Mouse (Mus musculus) kidney, embryonic 15.5 days (tissue): ENCODE results near the gene Ffar2. TPM values are rescaled to one million over a fixed set of nuclear protein-coding genes. Genes with fewer than 3 reads are reported as not detected.
"Not testable (repeated sequence)": the region's sequence is repeated elsewhere in the genome, so short reads cannot be mapped to it uniquely, and the experiment has no call there.

Experiments used
- ATAC-seq: fragments of 200-750 bp; cut with Nextera tagmentation; replicated peaks from 2 replicates; pipeline ENCODE4 v1.8.0; 2017; ENCODE audit warnings: moderate TSS enrichment; ENCODE audit not compliant: low FRiP score
- H3K27ac ChIP-seq: fragments of 300-500 bp; sonication (generic); 2 replicates; pipeline ENCODE4 v1.5.1; 2015; ENCODE audit warnings: mild to moderate bottlenecking, inconsistent platforms
- H3K27me3 ChIP-seq: fragments of 300-500 bp; sonication (generic); 2 replicates; pipeline ENCODE4 v1.6.1; 2015; ENCODE audit warnings: inconsistent platforms
- H3K36me3 ChIP-seq: fragments of 300-500 bp; sonication (generic); 2 replicates; pipeline ENCODE4 v1.6.1; 2015; ENCODE audit warnings: inconsistent platforms
- H3K4me1 ChIP-seq: fragments of 300-500 bp; sonication (generic); 2 replicates; pipeline ENCODE4 v1.6.1; 2015; ENCODE audit warnings: inconsistent platforms
- H3K4me2 ChIP-seq: fragments of 300-500 bp; sonication (generic); 2 replicates; pipeline ENCODE4 v1.6.1; 2015; ENCODE audit warnings: moderate library complexity, mild to moderate bottlenecking, inconsistent platforms
- H3K4me3 ChIP-seq: fragments of 300-500 bp; sonication (generic); replicated peaks from 2 replicates; pipeline ENCODE4 v1.5.1; 2015; ENCODE audit warnings: mild to moderate bottlenecking, inconsistent platforms
- H3K9ac ChIP-seq: fragments of 300-500 bp; sonication (generic); 2 replicates; pipeline ENCODE4 v1.6.1; 2015; ENCODE audit warnings: mild to moderate bottlenecking, inconsistent platforms
- H3K9me3 ChIP-seq: fragments of 300-500 bp; sonication (generic); replicated peaks from 2 replicates; pipeline ENCODE4 v1.6.1; 2016; ENCODE audit warnings: inconsistent platforms
- WGBS: fragments of 180-500 bp; shearing (Covaris S2); methylation state at CpG from one replicate; pipeline ENCODE4 v1.1.7; 2015; ENCODE audit warnings: mixed read lengths; 5-methylcytosine and 5-hydroxymethylcytosine counted together
- polyA plus RNA-seq: library from polyadenylated mRNA; unstranded; fragments of >200 nt; fragmentation: Nextera tagmentation; extraction: Ambion mirVana; gene quantifications from 2 replicates; pipeline ENCODE4 v1.2.1, GENCODE M21; 2015

Ffar2 gene
- polyA plus RNA-seq, 1 experiment from 2014 or later = 0.19 TPM

DNA sequence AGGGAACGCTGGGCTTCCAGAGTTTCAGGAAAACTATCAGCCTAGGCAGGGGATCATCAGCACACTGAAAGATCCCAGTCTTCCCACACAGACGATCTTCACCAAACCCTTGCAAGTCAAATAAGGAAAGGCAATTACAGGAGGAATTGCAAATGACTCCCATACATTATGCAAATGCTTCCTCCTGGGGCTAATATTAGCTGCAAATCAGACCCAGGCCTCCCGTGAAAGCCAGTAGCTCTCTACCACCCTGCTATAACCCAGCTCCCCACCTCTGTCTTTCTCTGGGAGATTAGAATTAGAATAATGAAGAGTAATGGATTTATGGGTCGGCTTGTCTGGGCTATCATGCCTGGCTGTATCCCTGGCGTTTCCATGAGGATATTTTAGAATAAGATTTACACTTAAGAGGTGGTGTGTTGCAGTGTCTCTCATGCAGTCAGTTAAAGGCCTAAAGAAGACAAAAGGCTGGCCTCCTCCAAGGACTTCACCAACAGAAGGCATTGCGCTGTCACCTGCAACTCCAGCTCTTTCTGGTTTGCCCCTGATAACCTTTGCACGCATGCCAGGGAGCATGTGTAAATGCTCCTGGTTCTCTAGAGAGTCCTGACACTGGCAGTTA, 21.2 kb upstream of the Ffar2 start:
- Histone ChIP-seq H3K4me2 (no peak overlapping the region), H3K9ac (no peak overlapping the region), H3K4me1 (0 out of 2 replicates have a peak, but pooled peaks cover 2% of the 10 kb centered on the region), H3K4me3 (no peak overlapping the region), H3K27me3 (no peaks in the 10 kb centered on the region), H3K36me3 (no peaks in the 10 kb centered on the region), H3K9me3 (no peaks in the 10 kb centered on the region), H3K27ac (no peak overlapping the region)
- no peak for ATAC-seq
- 31% methylated on average over 7 of the region's 7 CpGs for WGBS

DNA sequence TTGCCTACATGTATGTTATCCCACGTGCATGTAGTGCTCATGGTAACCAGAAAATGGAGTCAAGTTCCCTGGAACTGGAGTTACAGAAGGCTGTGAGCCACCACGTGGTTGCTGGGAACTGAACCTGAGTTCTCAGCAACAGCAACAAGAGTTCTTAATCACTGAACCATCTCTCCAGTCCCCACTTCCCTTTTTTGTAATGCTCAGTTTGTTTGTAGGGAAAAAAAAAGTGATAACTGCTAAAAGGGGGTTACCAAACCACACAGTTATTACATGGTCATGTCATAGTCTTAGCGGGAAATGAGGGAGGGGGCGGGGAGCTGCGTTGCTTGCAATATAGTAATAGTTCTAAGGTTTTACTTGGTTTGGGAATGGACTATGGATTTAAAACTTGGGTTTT, 18.5 kb upstream of the Ffar2 start:
- Histone ChIP-seq H3K27ac (no peak overlapping the region), H3K4me1 (0 out of 2 replicates have a peak, but pooled peaks cover 2% of the 10 kb centered on the region), H3K9ac (no peak overlapping the region), H3K9me3 (no peaks in the 10 kb centered on the region), H3K4me2 (no peak overlapping the region), H3K27me3 (no peaks in the 10 kb centered on the region), H3K36me3 (no peaks in the 10 kb centered on the region), H3K4me3 (no peak overlapping the region)
- WGBS = 81% methylated on average over 5 of the region's 5 CpGs
- no peak for ATAC-seq

DNA sequence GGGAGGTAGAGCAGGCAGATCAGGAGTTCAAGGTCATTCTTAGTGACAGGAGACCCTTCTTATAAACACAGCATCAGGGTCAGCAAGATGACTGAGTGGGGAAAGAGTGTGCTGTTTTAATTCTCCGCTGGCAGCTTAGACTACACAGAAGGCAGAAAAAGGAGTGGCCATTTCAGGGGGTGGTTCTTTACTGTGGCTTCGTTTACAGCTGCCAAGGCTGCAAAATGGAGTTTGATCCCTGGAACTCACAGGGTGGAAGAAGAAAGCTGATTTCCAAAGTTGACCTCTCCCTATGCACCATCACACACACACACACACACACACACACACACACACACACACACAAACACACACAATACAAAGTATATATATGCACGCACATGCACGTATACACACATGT, 17.8 kb upstream of the Ffar2 start:
- ATAC-seq = no peak
- 0 out of 2 replicates have a peak, but pooled peaks cover 2% of the 10 kb centered on the region for H3K4me1 ChIP-seq
- 74% methylated on average over 4 of the region's 4 CpGs for whole genome bisulfite sequencing
- no peak overlapping the region for H3K27ac ChIP-seq
- no peaks in the 10 kb centered on the region for H3K36me3 ChIP-seq
- no peak overlapping the region for H3K4me2 ChIP-seq
- H3K9me3 ChIP-seq = no peaks in the 10 kb centered on the region
- no peak overlapping the region for H3K9ac ChIP-seq
- H3K27me3 ChIP-seq = no peaks in the 10 kb centered on the region
- no peak overlapping the region for H3K4me3 ChIP-seq

DNA sequence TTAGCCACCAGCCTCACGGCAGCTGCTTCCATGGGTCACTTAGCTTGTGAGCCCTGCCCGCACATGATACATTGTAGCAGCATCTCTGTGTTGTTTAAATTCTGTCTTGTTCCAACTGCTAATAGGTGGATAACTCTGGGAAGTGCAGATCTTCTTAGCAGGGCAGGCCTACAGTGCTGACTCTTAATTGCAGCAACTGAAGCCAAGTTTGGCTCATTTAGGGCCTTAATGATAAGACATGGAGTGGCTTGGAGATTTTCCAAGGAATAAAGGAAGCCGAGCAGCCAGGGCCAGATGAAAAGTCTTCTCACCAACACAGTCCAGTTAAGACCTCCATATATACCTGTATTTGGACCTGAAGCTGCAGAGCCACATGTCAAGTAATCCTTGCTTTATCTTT, 16.7 kb upstream of the Ffar2 start:
- Histone ChIP-seq H3K9ac (no peak overlapping the region), H3K9me3 (no peaks in the 10 kb centered on the region), H3K4me2 (no peak overlapping the region), H3K27me3 (no peaks in the 10 kb centered on the region), H3K36me3 (no peaks in the 10 kb centered on the region), H3K27ac (no peak overlapping the region), H3K4me3 (no peak overlapping the region), H3K4me1 (0 out of 2 replicates have a peak, but pooled peaks cover 2% of the 10 kb centered on the region)
- WGBS = 60% methylated on average over 3 of the region's 3 CpGs
- no peak for ATAC-seq

- H3K4me2 ChIP-seq = no peak overlapping the region
- H3K27ac ChIP-seq = no peak overlapping the region
- H3K36me3 ChIP-seq = no peaks in the 10 kb centered on the region
- no peaks in the 10 kb centered on the region for H3K9me3 ChIP-seq
- no peaks in the 10 kb centered on the region for H3K27me3 ChIP-seq
- ATAC-seq = no peak
- H3K4me3 ChIP-seq = no peak overlapping the region
- 0 out of 2 replicates have a peak, but pooled peaks cover 2% of the 10 kb centered on the region for H3K4me1 ChIP-seq
- no peak overlapping the region for H3K9ac ChIP-seq
Observed at GRCm38 (mm10) chr7:30837277-30837676, 13.7 kb upstream of the Ffar2 start.

- 53% methylated on average over 8 of the region's 11 CpGs for WGBS
- ATAC-seq = not testable (repeated sequence)
Observed at GRCm38 (mm10) chr7:30832684-30833083, 9.1 kb upstream of the Ffar2 start.

GRCm38 (mm10) chr7:30832261-30832660, 8.7 kb upstream of the Ffar2 start:
- no peak overlapping the region for H3K4me2 ChIP-seq
- no peak overlapping the region for H3K27ac ChIP-seq
- H3K9ac ChIP-seq = no peak overlapping the region
- H3K4me1 ChIP-seq = no peaks in the 10 kb centered on the region
- H3K9me3 ChIP-seq = no peaks in the 10 kb centered on the region
- H3K4me3 ChIP-seq = no peak overlapping the region
- ATAC-seq = no peak
- H3K36me3 ChIP-seq = no peaks in the 10 kb centered on the region
- WGBS = 81% methylated on average over 17 of the region's 17 CpGs
- H3K27me3 ChIP-seq = no peaks in the 10 kb centered on the region

More at GRCm38 (mm10) chr7:30832684-30833083, 9.1 kb upstream of the Ffar2 start:
- not testable (repeated sequence) for H3K36me3 ChIP-seq, H3K4me3 ChIP-seq, H3K4me1 ChIP-seq, H3K4me2 ChIP-seq, H3K9me3 ChIP-seq, H3K27ac ChIP-seq, H3K27me3 ChIP-seq, H3K9ac ChIP-seq

- Histone ChIP-seq H3K9me3 (no peaks in the 10 kb centered on the region), H3K27ac (no peak overlapping the region), H3K36me3 (no peaks in the 10 kb centered on the region), H3K9ac (no peak overlapping the region), H3K4me1 (no peaks in the 10 kb centered on the region), H3K4me2 (no peak overlapping the region), H3K27me3 (no peaks in the 10 kb centered on the region), H3K4me3 (no peak overlapping the region)
- no peak for ATAC-seq
- 72% methylated on average over 3 of the region's 3 CpGs for WGBS
Observed at GRCm38 (mm10) chr7:30829428-30829827, 5.9 kb upstream of the Ffar2 start.

- not testable (repeated sequence) for ATAC-seq, H3K36me3 ChIP-seq, H3K27me3 ChIP-seq, H3K4me2 ChIP-seq, H3K27ac ChIP-seq, H3K9me3 ChIP-seq, H3K4me3 ChIP-seq, H3K9ac ChIP-seq, H3K4me1 ChIP-seq
Observed at GRCm38 (mm10) chr7:30828871-30829270, 5.3 kb upstream of the Ffar2 start.

DNA sequence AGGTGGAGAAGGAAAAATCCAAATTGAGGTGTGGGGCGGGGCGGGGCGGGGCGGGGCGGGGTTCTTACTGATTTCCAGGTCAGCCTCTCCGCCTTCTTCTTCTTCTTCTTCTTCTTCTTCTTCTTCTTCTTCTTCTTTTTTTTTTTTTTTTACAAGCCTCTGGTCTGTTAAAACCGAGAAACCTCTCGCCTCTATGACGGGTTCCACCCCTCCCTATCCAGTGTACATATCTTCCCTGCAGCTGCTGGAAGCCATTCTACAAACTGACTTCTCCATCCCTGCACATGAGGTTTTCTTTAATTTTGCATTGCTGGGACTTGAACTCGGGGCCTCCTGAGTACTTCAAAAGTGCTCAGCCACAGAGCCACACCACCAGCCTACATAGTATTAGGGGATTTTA, 3.1 kb upstream of the Ffar2 start:
- Histone ChIP-seq H3K4me2 (no peak overlapping the region), H3K9me3 (no peaks in the 10 kb centered on the region), H3K9ac (no peak overlapping the region), H3K27me3 (no peaks in the 10 kb centered on the region), H3K27ac (no peak overlapping the region), H3K36me3 (no peaks in the 10 kb centered on the region), H3K4me1 (0 out of 2 replicates have a peak, but pooled peaks cover 1% of the 10 kb centered on the region), H3K4me3 (no peak overlapping the region)
- 91% methylated on average over 10 of the region's 10 CpGs for WGBS
- ATAC-seq = no peak

DNA sequence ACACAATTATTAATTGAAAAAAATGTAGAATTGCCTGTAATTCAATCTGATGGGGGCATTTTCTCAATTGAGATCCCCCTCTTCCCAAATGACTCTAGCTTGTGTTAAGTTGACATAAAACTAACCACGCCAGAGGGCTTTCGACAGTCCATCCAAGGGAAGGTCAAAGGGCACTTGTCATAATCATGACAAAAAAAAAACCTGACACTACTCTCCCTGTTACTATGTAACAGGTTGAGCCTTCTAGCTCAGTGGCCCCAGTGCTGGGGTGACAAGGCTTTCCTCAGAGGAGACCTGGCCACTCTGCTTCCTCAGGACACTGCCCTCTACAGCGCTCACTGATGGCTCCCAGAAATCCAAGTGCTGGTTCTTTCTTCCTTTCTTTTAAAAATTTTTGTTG, 731 bp upstream of the Ffar2 start:
- no peak overlapping the region for H3K27ac ChIP-seq
- no peak overlapping the region for H3K9ac ChIP-seq
- H3K4me2 ChIP-seq = no peak overlapping the region
- H3K4me3 ChIP-seq = no peak overlapping the region
- H3K4me1 ChIP-seq = peaks cover 21% of the 10 kb centered on the region
- ATAC-seq = no peak
- no peaks in the 10 kb centered on the region for H3K27me3 ChIP-seq
- 93% methylated on average over 3 of the region's 3 CpGs for WGBS
- H3K36me3 ChIP-seq = no peaks in the 10 kb centered on the region
- no peaks in the 10 kb centered on the region for H3K9me3 ChIP-seq

- no peaks in the 10 kb centered on the region for H3K9me3 ChIP-seq
- H3K27me3 ChIP-seq = 0 out of 2 replicates have a peak, but pooled peaks cover 2% of the 10 kb centered on the region
- H3K9ac ChIP-seq = no peak overlapping the region
- ATAC-seq = no peak
- peaks cover 21% of the 10 kb centered on the region for H3K4me1 ChIP-seq
- no peak overlapping the region for H3K4me3 ChIP-seq
- WGBS = 37% methylated on average over 5 of the region's 5 CpGs
- no peak overlapping the region for H3K4me2 ChIP-seq
- H3K27ac ChIP-seq = 0 out of 2 replicates have a peak overlapping the region, but pooled peaks have one; percentile 27
- no peaks in the 10 kb centered on the region for H3K36me3 ChIP-seq
Observed at GRCm38 (mm10) chr7:30821532-30821931, 2.0 kb downstream of the Ffar2 start.

- Histone ChIP-seq H3K9me3 (no peaks in the 10 kb centered on the region), H3K9ac (no peak overlapping the region), H3K27ac (no peak overlapping the region), H3K4me1 (peaks cover 21% of the 10 kb centered on the region), H3K4me2 (no peak overlapping the region), H3K36me3 (no peaks in the 10 kb centered on the region), H3K4me3 (no peak overlapping the region), H3K27me3 (0 out of 2 replicates have a peak, but pooled peaks cover 2% of the 10 kb centered on the region)
- 24% methylated on average over 7 of the region's 7 CpGs for WGBS
- ATAC-seq = no peak
Observed at GRCm38 (mm10) chr7:30820854-30821445, 2.6 kb downstream of the Ffar2 start.
